Mouse (Mus musculus) limb, embryonic 15.5 days (tissue): ENCODE measurements around the gene Pkd1l3. TPM values are rescaled to one million over a fixed set of nuclear protein-coding genes. Genes with fewer than 3 reads are reported as not detected.

Source experiments
- ATAC-seq: fragments of 200-750 bp; cut with Nextera tagmentation; 2 replicates; pipeline ENCODE4 v1.8.0; 2017; ENCODE audit warnings: low read depth, moderate TSS enrichment; ENCODE audit not compliant: insufficient number of reproducible peaks, low FRiP score, low TSS enrichment
- H3K27ac ChIP-seq: fragments of 300-500 bp; sonication (generic); 2 replicates; pipeline ENCODE4 v1.5.1; 2015; ENCODE audit warnings: moderate library complexity, mild to moderate bottlenecking, inconsistent platforms
- H3K27me3 ChIP-seq: fragments of 300-500 bp; sonication (generic); 2 replicates; pipeline ENCODE4 v1.6.1; 2015; ENCODE audit warnings: inconsistent platforms
- H3K36me3 ChIP-seq: fragments of 300-500 bp; sonication (generic); 2 replicates; pipeline ENCODE4 v1.6.1; 2015; ENCODE audit warnings: inconsistent platforms
- H3K4me1 ChIP-seq: fragments of 300-500 bp; sonication (generic); 2 replicates; pipeline ENCODE4 v1.6.1; 2015; ENCODE audit warnings: inconsistent platforms
- H3K4me2 ChIP-seq: fragments of 300-500 bp; sonication (generic); 2 replicates; pipeline ENCODE4 v1.6.1; 2015; ENCODE audit warnings: mild to moderate bottlenecking, inconsistent platforms
- H3K4me3 ChIP-seq: fragments of 300-500 bp; sonication (generic); 2 replicates; pipeline ENCODE4 v1.5.1; 2015; ENCODE audit warnings: mild to moderate bottlenecking, inconsistent platforms
- H3K9ac ChIP-seq: fragments of 300-500 bp; sonication (generic); 2 replicates; pipeline ENCODE4 v1.6.1; 2015; ENCODE audit warnings: inconsistent platforms
- H3K9me3 ChIP-seq: fragments of 300-500 bp; sonication (generic); 2 replicates; pipeline ENCODE4 v1.6.1; 2016; ENCODE audit warnings: inconsistent platforms
- WGBS: fragments of 180-500 bp; shearing (Covaris S2); methylation state at CpG from one replicate; pipeline ENCODE4 v1.1.7; 2015; 5-methylcytosine and 5-hydroxymethylcytosine counted together
- polyA plus RNA-seq: library from polyadenylated mRNA; unstranded; fragments of >200 nt; fragmentation: Nextera tagmentation; extraction: Ambion mirVana; gene quantifications from 2 replicates; pipeline ENCODE4 v1.2.1, GENCODE M21; 2015

Pkd1l3 gene
- polyA plus RNA-seq, 1 experiment from 2014 or later: 0.22 TPM

- Histone ChIP-seq H3K36me3 (peaks cover 59% of the 10 kb centered on the region), H3K4me2 (no peak overlapping the region), H3K9me3 (no peaks in the 10 kb centered on the region), H3K27me3 (no peaks in the 10 kb centered on the region), H3K27ac (no peak overlapping the region), H3K4me1 (0 out of 2 replicates have a peak, but pooled peaks cover 4% of the 10 kb centered on the region), H3K9ac (no peak overlapping the region), H3K4me3 (no peak overlapping the region)
- no peak for ATAC-seq
- WGBS: 74% methylated on average over 3 of the region's 3 CpGs
Measured at GRCm38 (mm10) chr8:109681535-109681934, 67.2 kb downstream of the Pkd1l3 start.

DNA sequence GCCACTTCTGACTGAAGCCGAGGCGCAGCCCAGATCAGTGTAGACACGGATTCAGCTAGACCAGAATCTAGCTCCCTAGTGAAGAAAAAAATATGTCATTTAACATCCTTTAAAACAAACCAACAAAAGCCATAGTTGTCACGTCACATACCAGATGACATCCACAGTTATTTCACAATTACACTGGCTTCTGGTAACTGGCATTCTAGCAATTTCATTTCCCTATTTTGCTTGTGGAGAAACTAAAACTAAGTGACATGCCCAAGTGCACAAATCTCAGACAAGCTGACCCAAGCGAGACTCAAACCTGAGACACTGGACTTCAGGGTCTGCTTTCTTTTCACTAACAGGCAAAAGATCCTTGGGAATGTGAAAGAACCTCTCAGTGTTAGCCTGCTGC is 67.8 kb downstream of the Pkd1l3 start:
- Histone ChIP-seq H3K4me3 (no peak overlapping the region), H3K4me1 (0 out of 2 replicates have a peak, but pooled peaks cover 6% of the 10 kb centered on the region), H3K36me3 (peaks cover 53% of the 10 kb centered on the region), H3K27me3 (no peaks in the 10 kb centered on the region), H3K4me2 (no peak overlapping the region), H3K27ac (no peak overlapping the region), H3K9me3 (no peaks in the 10 kb centered on the region), H3K9ac (no peak overlapping the region)
- 89% methylated on average over 5 of the region's 5 CpGs for WGBS
- no peak for ATAC-seq

DNA sequence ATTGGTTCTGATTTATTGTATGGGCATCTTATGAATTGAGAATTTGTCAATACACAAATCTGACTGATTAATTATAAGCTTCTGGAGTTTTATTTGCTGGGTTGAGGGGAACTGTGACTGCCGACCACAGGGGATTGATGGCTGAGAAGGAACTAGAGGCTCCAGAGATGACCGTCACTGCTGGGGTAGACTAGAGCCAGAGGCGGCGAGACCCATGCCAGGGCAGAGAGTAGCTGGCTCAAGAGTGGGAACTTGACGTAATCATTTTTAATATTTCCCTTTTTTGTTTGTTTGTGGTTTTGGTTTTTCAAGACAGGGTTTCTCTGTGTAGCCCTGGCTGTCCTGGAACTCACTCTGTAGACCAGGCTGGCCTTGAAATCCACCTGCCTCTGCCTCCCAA is 72.9 kb downstream of the Pkd1l3 start:
- Histone ChIP-seq H3K4me2 (no peak overlapping the region), H3K4me1 (peaks cover 24% of the 10 kb centered on the region), H3K27ac (no peak overlapping the region), H3K4me3 (no peak overlapping the region), H3K9me3 (no peaks in the 10 kb centered on the region), H3K27me3 (no peaks in the 10 kb centered on the region), H3K36me3 (peaks cover 7% of the 10 kb centered on the region), H3K9ac (no peak overlapping the region)
- WGBS: 80% methylated on average over 5 of the region's 5 CpGs
- ATAC-seq: no peak

DNA sequence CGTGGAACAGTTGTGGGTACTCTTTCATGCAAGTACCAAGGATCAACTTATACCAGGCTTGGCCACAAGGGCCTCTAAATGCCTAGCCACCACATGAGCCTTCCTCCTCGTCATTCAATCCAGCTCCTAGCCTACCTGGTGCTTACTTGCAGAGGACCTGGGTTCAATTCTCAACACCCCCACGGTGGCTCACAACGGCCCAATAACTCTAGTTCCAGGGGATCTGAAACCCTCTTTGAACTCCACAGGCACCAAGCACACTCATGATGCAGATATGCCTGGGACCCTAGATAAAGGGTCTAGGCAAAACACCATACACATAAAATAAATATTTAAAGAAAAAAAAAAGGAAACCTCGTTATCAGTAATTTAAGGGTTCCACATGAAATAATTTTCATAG is 77.5 kb downstream of the Pkd1l3 start:
- WGBS: 38% methylated on average over 5 of the region's 5 CpGs
- H3K4me1 ChIP-seq: peaks cover 25% of the 10 kb centered on the region

DNA sequence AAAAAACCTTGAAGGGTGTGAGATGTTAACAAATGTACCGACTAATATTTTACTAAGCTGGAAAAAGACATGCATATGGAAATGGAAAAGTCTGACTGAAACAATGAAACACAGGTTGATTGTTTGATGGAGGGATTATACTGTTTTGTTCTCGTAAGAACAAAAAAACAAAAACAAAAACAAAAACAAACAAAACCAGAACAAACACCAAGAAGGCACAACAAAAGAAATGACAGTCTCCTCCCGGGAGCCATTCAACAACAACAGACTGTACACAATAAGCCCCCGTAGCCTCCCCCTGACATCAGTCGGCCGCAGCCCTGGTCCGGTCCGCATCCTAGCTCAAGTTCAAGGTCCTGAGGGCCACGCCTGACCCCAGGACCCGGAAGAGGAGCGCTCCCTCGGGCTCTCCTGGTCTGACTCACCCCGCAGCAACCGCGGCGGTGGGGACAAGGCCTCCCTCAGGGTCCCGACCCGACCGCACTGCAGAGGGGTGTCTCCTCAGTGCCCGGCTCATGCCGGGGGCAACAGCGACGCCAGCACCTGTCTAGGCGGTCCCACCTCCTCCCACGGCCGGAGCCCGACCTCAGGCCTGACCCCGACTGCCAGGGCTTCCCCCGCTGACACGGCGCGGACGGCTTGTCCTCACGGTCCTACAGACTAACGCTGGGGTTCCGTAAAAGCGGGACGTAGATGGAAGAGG is 78.3 kb downstream of the Pkd1l3 start:
- H3K27me3 ChIP-seq: no peaks in the 10 kb centered on the region

More for the DNA sequence above, 77.5 kb downstream of the Pkd1l3 start:
- H3K4me2 ChIP-seq: peak overlapping the region; percentile 49
- 0 out of 2 replicates have a peak overlapping the region, but pooled peaks have one; percentile 94 for H3K9ac ChIP-seq
- H3K27ac ChIP-seq: no peak overlapping the region
- no peaks in the 10 kb centered on the region for H3K36me3 ChIP-seq
- H3K27me3 ChIP-seq: no peaks in the 10 kb centered on the region
- H3K4me3 ChIP-seq: peak overlapping the region; percentile 98
- no peak for ATAC-seq
- H3K9me3 ChIP-seq: no peaks in the 10 kb centered on the region

DNA sequence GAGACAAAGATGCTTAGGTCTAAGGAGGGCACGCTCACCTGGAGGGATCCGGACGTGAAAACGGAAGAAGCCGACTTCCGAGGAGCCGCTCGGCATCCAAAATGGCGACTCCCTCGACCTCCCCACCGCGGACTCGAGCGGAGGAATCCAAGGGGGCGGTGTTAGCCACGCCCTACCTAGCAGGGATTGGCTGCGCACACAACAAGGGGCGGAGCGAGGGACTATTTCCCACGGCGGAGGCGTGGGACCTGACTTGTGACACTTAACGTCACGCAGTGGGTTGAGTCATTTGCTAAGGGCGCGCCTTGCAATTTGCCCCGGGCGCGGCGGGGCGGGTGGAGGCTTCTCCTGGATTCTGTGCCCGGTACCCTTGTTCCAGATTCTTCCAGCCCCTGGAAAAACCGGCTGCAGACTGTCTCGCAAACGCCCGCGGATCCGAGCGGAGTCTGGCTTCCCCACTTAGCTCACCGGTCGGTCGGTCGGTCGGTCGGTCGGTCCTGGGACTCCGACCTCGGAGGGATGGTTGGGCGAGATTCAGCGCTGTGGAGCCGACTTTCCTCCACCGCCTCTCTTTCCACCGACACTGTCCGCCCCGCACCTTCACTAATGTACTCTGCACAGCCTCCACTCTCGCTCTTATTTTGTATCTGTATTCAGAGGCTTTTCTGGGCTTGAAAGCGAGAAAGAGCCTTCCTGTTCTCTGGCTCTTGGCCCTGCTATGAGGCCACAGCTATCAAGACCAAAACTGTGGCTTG is 79.0 kb downstream of the Pkd1l3 start, which contains the start of gene Ist1:
Gene Ist1, minus strand, starts transcription at position 115 of the 755 bp plus-strand sequence.
- peak within 1 kb of the TSS; percentile 94 for H3K9ac ChIP-seq
- WGBS: under 1% methylated on average over 57 of the region's 57 CpGs
- ATAC-seq: peak; percentile 97
- peak within 1 kb of the TSS; percentile 98 for H3K4me3 ChIP-seq
- H3K4me2 ChIP-seq: peak within 1 kb of the TSS; percentile 74
- H3K27me3 ChIP-seq: no peaks in the 10 kb centered on the region
- peak within 1 kb of the TSS; percentile 83 for H3K27ac ChIP-seq
- H3K36me3 ChIP-seq: no peaks in the 10 kb centered on the region
- H3K4me1 ChIP-seq: peaks cover 24% of the 10 kb centered on the region
- H3K9me3 ChIP-seq: no peaks in the 10 kb centered on the region

More for the DNA sequence above, 78.3 kb downstream of the Pkd1l3 start:
- Histone ChIP-seq H3K9ac (peak overlapping the region; percentile 94), H3K9me3 (no peaks in the 10 kb centered on the region), H3K27ac (peak overlapping the region; percentile 83), H3K4me3 (peak overlapping the region; percentile 98), H3K4me1 (peaks cover 24% of the 10 kb centered on the region), H3K36me3 (no peaks in the 10 kb centered on the region), H3K4me2 (peak overlapping the region; percentile 49)
- peak; percentile 38 for ATAC-seq
- WGBS: under 1% methylated on average over 38 of the region's 38 CpGs

GRCm38 (mm10) chr8:109694154-109694553 is 79.8 kb downstream of the Pkd1l3 start:
- Histone ChIP-seq H3K4me1 (peaks cover 24% of the 10 kb centered on the region), H3K4me2 (no peak overlapping the region), H3K27ac (0 out of 2 replicates have a peak overlapping the region, but pooled peaks have one; percentile 83), H3K27me3 (no peaks in the 10 kb centered on the region), H3K9ac (no peak overlapping the region), H3K4me3 (0 out of 2 replicates have a peak overlapping the region, but pooled peaks have one; percentile 98), H3K9me3 (no peaks in the 10 kb centered on the region), H3K36me3 (no peaks in the 10 kb centered on the region)
- ATAC-seq: no peak
- 38% methylated on average over 6 of the region's 6 CpGs for WGBS

DNA sequence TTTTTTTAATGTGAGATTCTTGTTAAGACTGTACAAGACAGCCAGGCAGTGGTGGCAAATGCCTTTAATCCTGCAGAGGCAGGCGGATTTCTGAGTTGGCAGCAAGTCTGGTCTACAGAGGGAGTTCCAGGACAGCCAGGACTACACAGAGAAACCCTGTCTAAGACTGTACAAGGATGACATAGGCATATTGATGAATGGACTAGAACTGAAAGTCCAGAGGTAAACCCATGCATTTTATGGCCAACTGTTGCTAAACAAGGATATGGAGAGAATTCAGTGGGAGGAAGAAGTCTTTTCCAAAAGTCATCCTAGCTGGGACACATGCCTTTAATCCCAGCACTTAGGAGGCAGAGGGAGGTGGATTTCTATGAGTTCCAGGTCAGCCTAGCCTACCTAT is 83.4 kb downstream of the Pkd1l3 start:
- no peak overlapping the region for H3K27ac ChIP-seq
- peaks cover 7% of the 10 kb centered on the region for H3K4me1 ChIP-seq
- H3K36me3 ChIP-seq: no peaks in the 10 kb centered on the region
- no peaks in the 10 kb centered on the region for H3K27me3 ChIP-seq
- H3K4me3 ChIP-seq: no peak overlapping the region
- no peaks in the 10 kb centered on the region for H3K9me3 ChIP-seq
- H3K9ac ChIP-seq: no peak overlapping the region
- H3K4me2 ChIP-seq: no peak overlapping the region
- 68% methylated on average over 1 of the region's 1 CpGs for WGBS
- no peak for ATAC-seq

- H3K9ac ChIP-seq: no peak overlapping the region
- WGBS: 78% methylated on average over 3 of the region's 3 CpGs
- H3K27ac ChIP-seq: no peak overlapping the region
- no peak overlapping the region for H3K4me2 ChIP-seq
- peaks cover 7% of the 10 kb centered on the region for H3K4me1 ChIP-seq
- ATAC-seq: no peak
- no peaks in the 10 kb centered on the region for H3K27me3 ChIP-seq
- H3K36me3 ChIP-seq: no peaks in the 10 kb centered on the region
- H3K9me3 ChIP-seq: no peaks in the 10 kb centered on the region
- no peak overlapping the region for H3K4me3 ChIP-seq
Measured at GRCm38 (mm10) chr8:109698477-109698876, 84.2 kb downstream of the Pkd1l3 start.

GRCm38 (mm10) chr8:109704565-109705319 is 90.4 kb downstream of the Pkd1l3 start:
- 11% methylated on average over 24 of the region's 24 CpGs for WGBS
- H3K4me2 ChIP-seq: peak overlapping the region; percentile 85
- H3K27ac ChIP-seq: peak overlapping the region; percentile 52; the same call in 1 of the 2 replicates
- peak overlapping the region; percentile 20; the same call in 1 of the 2 replicates for H3K9ac ChIP-seq
- no peaks in the 10 kb centered on the region for H3K9me3 ChIP-seq
- H3K4me3 ChIP-seq: peak overlapping the region; percentile 97
- peaks cover 15% of the 10 kb centered on the region for H3K36me3 ChIP-seq
- ATAC-seq: peak; percentile 28; the same call in 1 of the 2 replicates
- peaks cover 20% of the 10 kb centered on the region for H3K4me1 ChIP-seq
- no peaks in the 10 kb centered on the region for H3K27me3 ChIP-seq

DNA sequence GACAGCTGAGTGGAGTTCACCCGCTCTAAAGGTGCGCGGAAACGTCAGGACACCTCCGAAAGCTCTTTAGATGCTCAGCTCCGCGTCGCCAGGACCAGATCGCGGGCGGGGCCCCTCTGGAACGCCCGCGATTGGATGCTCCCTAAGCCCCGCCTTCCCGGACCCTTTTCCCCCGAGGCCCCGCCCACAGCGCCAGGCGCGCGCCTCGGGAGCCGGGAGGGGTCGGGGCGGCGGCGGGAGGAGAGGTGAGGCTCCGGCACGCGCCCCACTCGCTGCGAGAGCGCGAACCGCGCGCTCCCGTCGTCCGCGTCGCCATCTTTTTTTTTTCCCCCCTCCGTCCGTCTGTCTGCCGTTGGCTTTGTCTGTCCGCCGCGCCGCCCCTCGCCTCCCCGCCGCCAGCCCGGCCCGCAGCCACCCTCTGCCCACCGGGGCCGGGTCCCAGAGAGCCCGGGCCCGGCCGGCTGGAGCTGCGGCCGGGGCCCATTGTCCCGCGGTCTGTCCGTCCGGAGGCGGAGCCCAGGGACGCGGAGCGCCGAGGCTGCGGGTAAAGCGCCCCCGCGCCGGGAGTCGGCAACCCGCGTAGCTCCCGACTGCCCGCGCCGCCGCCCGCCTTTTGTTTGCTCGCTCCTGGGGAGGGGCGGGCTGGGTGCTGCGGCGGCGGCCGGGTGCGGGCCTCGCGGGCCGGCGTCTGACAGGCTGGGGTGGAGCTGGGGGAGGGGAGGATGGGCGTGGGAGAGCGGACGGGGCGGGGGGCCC is 91.2 kb downstream of the Pkd1l3 start, which contains the start of gene Zfp821:
Gene Zfp821, plus strand, starts transcription at position 227 of the 756 bp plus-strand sequence.
- WGBS: 0% methylated on average over 82 of the region's 100 CpGs
- Histone ChIP-seq H3K9ac (peak within 1 kb of the TSS; percentile 99), H3K9me3 (no peaks in the 10 kb centered on the region), H3K27ac (peak within 1 kb of the TSS; percentile 96), H3K27me3 (no peaks in the 10 kb centered on the region), H3K4me1 (peaks cover 20% of the 10 kb centered on the region), H3K36me3 (peaks cover 21% of the 10 kb centered on the region), H3K4me2 (peak within 1 kb of the TSS; percentile 85), H3K4me3 (peak within 1 kb of the TSS; percentile 97)
- ATAC-seq: peak; percentile 89
